Mouse (Mus musculus) neural tube, embryonic 10.5 days (tissue): ENCODE measurements around the gene Prdm16.
A peak's percentile ranks its signal among the peaks of the same experiment; 100 is the strongest.

Experiments
- DNase-seq: peaks from one replicate; pipeline ENCODE4 v3.0.0-alpha.2; 2017; ENCODE audit warnings: low spot score; ENCODE audit errors: extremely low spot score

Gene Prdm16

GRCm38 (mm10) chr4:154480544-154481260 is 156.0 kb downstream of the Prdm16 start:
- no peak for DNase-seq

- no peak for DNase-seq
Measured at GRCm38 (mm10) chr4:154480143-154480542, 156.5 kb downstream of the Prdm16 start.

GRCm38 (mm10) chr4:154478933-154479613 is 157.6 kb downstream of the Prdm16 start:
- no peak for DNase-seq

GRCm38 (mm10) chr4:154473571-154474307 is 162.9 kb downstream of the Prdm16 start:
- DNase-seq = peak; percentile 61

- DNase-seq = peak; percentile 69
Measured at GRCm38 (mm10) chr4:154472569-154472968, 164.1 kb downstream of the Prdm16 start.

- peak; percentile 73 for DNase-seq
Measured at GRCm38 (mm10) chr4:154471447-154472101, 165.1 kb downstream of the Prdm16 start.

- DNase-seq = peak; percentile 60
Measured at GRCm38 (mm10) chr4:154466305-154466704, 170.4 kb downstream of the Prdm16 start.

- no peak for DNase-seq
Measured at GRCm38 (mm10) chr4:154465123-154465522, 171.6 kb downstream of the Prdm16 start.

- DNase-seq = no peak
Measured at GRCm38 (mm10) chr4:154460021-154460420, 176.7 kb downstream of the Prdm16 start.

GRCm38 (mm10) chr4:154457756-154458155 is 178.9 kb downstream of the Prdm16 start:
- DNase-seq = no peak

GRCm38 (mm10) chr4:154456265-154456822 is 180.3 kb downstream of the Prdm16 start:
- DNase-seq = no peak

GRCm38 (mm10) chr4:154450441-154450840 is 186.2 kb downstream of the Prdm16 start:
- no peak for DNase-seq

GRCm38 (mm10) chr4:154450036-154450435 is 186.6 kb downstream of the Prdm16 start:
- no peak for DNase-seq

GRCm38 (mm10) chr4:154449343-154449742 is 187.3 kb downstream of the Prdm16 start:
- DNase-seq = peak; percentile 63

- DNase-seq = no peak
Measured at GRCm38 (mm10) chr4:154445721-154446120, 191.0 kb downstream of the Prdm16 start.

- DNase-seq = no peak
Measured at GRCm38 (mm10) chr4:154442645-154443304, 193.9 kb downstream of the Prdm16 start.

GRCm38 (mm10) chr4:154439455-154440052 is 197.1 kb downstream of the Prdm16 start:
- DNase-seq = no peak

- DNase-seq = no peak
Measured at GRCm38 (mm10) chr4:154438610-154439009, 198.1 kb downstream of the Prdm16 start.

- DNase-seq = no peak
Measured at GRCm38 (mm10) chr4:154429770-154430169, 206.9 kb downstream of the Prdm16 start.

- DNase-seq = no peak
Measured at GRCm38 (mm10) chr4:154426901-154427300, 209.8 kb downstream of the Prdm16 start.
